Comparison of ENCODE assay signal across 8 mouse cellular contexts in genomic region chr7:15967312-15967711, GRCm38 (mm10). TPM values are rescaled to one million over a fixed set of nuclear protein-coding genes. Genes with fewer than 3 reads are reported as not detected.
DNase-seq lines count a peak whose midpoint lies in the region; ATAC-seq lines count a peak whose summit lies in the region.

Gene Ehd2, minus strand, starts transcription at chr7:15967567.

- H3K4me3 ChIP-seq in brown adipose tissue, adult 24 weeks (ENCODE audit: insufficient read depth, low read depth, low read length), result peak within 1 kb of the TSS; percentile 93
- peak within 1 kb of the TSS; percentile 63 for H3K4me3 ChIP-seq in heart, embryonic 16.5 days (ENCODE audit: low read length)

- H3K9me3 ChIP-seq in heart, embryonic 16.5 days (replicated peaks; ENCODE audit: control insufficient read depth, low read length), result 0 out of 2 replicates have a peak, but pooled peaks cover 2% of the 10 kb centered on the region

- H3K27me3 ChIP-seq in heart, embryonic 16.5 days (ENCODE audit: control insufficient read depth, insufficient read depth, low read length), result no peaks in the 10 kb centered on the region

- peak; percentile 88 for ATAC-seq in erythroid progenitor cell, adult 5-6 weeks (replicated peaks; ENCODE audit: low FRiP score, poor library complexity, severe bottlenecking)
- peak; percentile 83 for ATAC-seq in heart, embryonic 16.5 days (replicated peaks; ENCODE audit: extremely low read depth, insufficient read depth, low FRiP score)

- H3K27ac ChIP-seq in brown adipose tissue, adult 24 weeks (replicated peaks; ENCODE audit: low read depth, low read length), result peak within 1 kb of the TSS; percentile 99
- H3K27ac ChIP-seq in heart, embryonic 16.5 days (ENCODE audit: low read length), result peak within 1 kb of the TSS; percentile 36; the same call in 1 of the 2 replicates

- peak within 1 kb of the TSS; percentile 82 for H3K9ac ChIP-seq in heart, embryonic 16.5 days (ENCODE audit: low read length)

- H3K4me1 ChIP-seq in brown adipose tissue, adult 24 weeks (ENCODE audit: control insufficient read depth, insufficient read depth, insufficient read length, low read length), result no peaks in the 10 kb centered on the region
- peaks cover 25% of the 10 kb centered on the region for H3K4me1 ChIP-seq in heart, embryonic 16.5 days (ENCODE audit: control insufficient read depth, insufficient read depth, low read length)

- WGBS in heart, embryonic 16.5 days, result under 1% methylated on average over 22 of the region's 22 CpGs

- H3K36me3 ChIP-seq in heart, embryonic 16.5 days (ENCODE audit: control insufficient read depth, insufficient read depth), result peaks cover 15% of the 10 kb centered on the region

- H3K4me2 ChIP-seq in heart, embryonic 16.5 days (ENCODE audit: low read depth, low read length), result peak within 1 kb of the TSS; percentile 68

- peak; percentile 36 for DNase-seq in MEL-GATA-1-ER (ENCODE audit: extremely low read depth, low read depth)
- peak; percentile 64 to 87 for DNase-seq in kidney, postnatal 36 days
- peak; percentile 84 for DNase-seq in lung, postnatal 36 days
- DNase-seq in retina, embryonic 14.5 days (ENCODE audit: low spot score), result peak; percentile 86
- peak; percentile 86 for DNase-seq in urinary bladder, postnatal 25 days (ENCODE audit: low spot score)

RNA-seq across cellular contexts. Expression of gene Ehd2, which starts in this region (rescaled TPM):
- 141 and 148 TPM in 2 replicates for polyA plus RNA-seq in brown adipose tissue, adult 24 weeks (2012; ENCODE audit: insufficient read depth, insufficient read length, missing spikeins)
- 2.9 and 5.4 TPM in 2 replicates for total RNA-seq in erythroid progenitor cell, adult 5-6 weeks (2015; ENCODE audit: low replicate concordance)
- total RNA-seq in erythroid progenitor cell, adult 5-6 weeks (2017; ENCODE audit: low replicate concordance), result 0.64 and 0.76 TPM in 2 replicates
- polyA plus RNA-seq in heart, embryonic 16.5 days (2015; fragmentation: Nextera tagmentation; extraction: Ambion mirVana), result 61.8 and 66.7 TPM in 2 replicates

Comparison
In these comparisons a context has a peak if more than half of its experiments do, and no peak if none do; other contexts are left out.
1. Peak in every context shown above with its lines: DNase-seq, ATAC-seq, H3K4me3 ChIP-seq and H3K27ac ChIP-seq.
2. DNase-seq: peak in every context shown above with its lines; median percentile 86 in retina, embryonic 14.5 days; 86 in urinary bladder, postnatal 25 days; 84 in lung, postnatal 36 days; 76 in kidney, postnatal 36 days; 36 in MEL-GATA-1-ER.